Mouse (Mus musculus): ENCODE measurements at regions not wholly inside any gene's neighbourhood (a gene's known extent, or its start where the extent isn't known, plus 50 kb on each side); places are given as distances from the start of the nearest gene placed in this dataset.

- TF ChIP-seq CHD2 (IDR thresholded peaks at IDR 0.05; ENCODE audit: low read length) (no peak), CTCF (conservative IDR thresholded peaks at IDR 0.05 in 1 of 2, IDR thresholded peaks at IDR 0.05 in 1 of 2; ENCODE audit: low read depth in 2 of 2, low read length in 2 of 2) (no peak), GABPA (IDR thresholded peaks at IDR 0.05; ENCODE audit: insufficient replicate concordance, low read depth, low read length) (no peak), POLR2A (IDR thresholded peaks at IDR 0.05; ENCODE audit: low read depth, low read length) (no peak), MAX (IDR thresholded peaks at IDR 0.05; ENCODE audit: low read length) (no peak), EP300 (IDR thresholded peaks at IDR 0.05; ENCODE audit: low read length) (no peak), USF1 (IDR thresholded peaks at IDR 0.05; ENCODE audit: low read depth, low read length) (no peak)
Observed at GRCm38 (mm10) chr13:28449026-28449425, 191.7 kb downstream of the Gm11361 start.

Data from CH12.LX (cell line).